Mouse (Mus musculus) left cerebral cortex, postnatal 10 days (tissue): ENCODE data around the gene Cep295. TPM values are rescaled to one million over a fixed set of nuclear protein-coding genes. Genes with fewer than 3 reads are reported as not detected.
"Not testable (repeated sequence)": the region's sequence is repeated elsewhere in the genome, so short reads cannot be mapped to it uniquely, and the experiment has no call there.

Experiments used
- DNase-seq, 2 experiments: peaks; one replicate each; pipeline ENCODE4 v3.0.0; 2021 to 2022; ENCODE audit warnings: low spot score in 2 of 2, mixed read lengths in 1 of 2; ENCODE audit errors: extremely low spot score in 1 of 2
- intact Hi-C: fragments of 180-260 bp; cut with DNase I; formaldehyde crosslinking; loops from one replicate; pipeline ENCODE4 v1.15.1; 2025
- total RNA-seq, 2 experiments: library from RNA; stranded (reverse); gene quantifications; 2 replicates each; pipeline ENCODE4 v1.2.3; 2021

Cep295 gene
- total RNA-seq = 10 to 100 TPM; 27.5 to 30.8 TPM

- DNase-seq = peak; percentile 95 to 98
- intact Hi-C loops = no loop called here
Measured at GRCm38 (mm10) chr9:15357484-15358275, at the start of gene Cep295. Gene Cep295, minus strand, starts transcription at chr9:15357788.

- DNase-seq = no peak
- intact Hi-C loops = no loop called here
Measured at GRCm38 (mm10) chr9:15397591-15397990, 40.0 kb upstream of the Cep295 start.

- intact Hi-C loops = no loop called here
- no peak for DNase-seq
Measured at GRCm38 (mm10) chr9:15395353-15395942, 37.9 kb upstream of the Cep295 start.

GRCm38 (mm10) chr9:15387075-15387643, 29.6 kb upstream of the Cep295 start:
- intact Hi-C loops = no loop called here
- no peak for DNase-seq

GRCm38 (mm10) chr9:15384266-15384665, 26.7 kb upstream of the Cep295 start:
- no peak for DNase-seq
- intact Hi-C loops = no loop called here

- no peak for DNase-seq
- intact Hi-C loops = loop anchor here (2.0 to 10.0 kb wide), 3 partner anchors 126 to 509 kb away; partner anchors contain the start of genes Mtnr1b and Smco4
Measured at GRCm38 (mm10) chr9:15366260-15366659, 8.7 kb upstream of the Cep295 start.

GRCm38 (mm10) chr9:15365856-15366255, 8.3 kb upstream of the Cep295 start:
- DNase-seq = peak in 1 of 2 experiments; percentile 16
- intact Hi-C loops = loop anchor here (2.0 to 10.0 kb wide), 3 partner anchors 126 to 509 kb away; partner anchors contain the start of genes Mtnr1b and Smco4

- DNase-seq = no peak
Measured at GRCm38 (mm10) chr9:15364843-15365242, 7.3 kb upstream of the Cep295 start.

GRCm38 (mm10) chr9:15356916-15357483, 588 bp downstream of the Cep295 start:
- intact Hi-C loops = no loop called here
- DNase-seq = no peak

More at GRCm38 (mm10) chr9:15364843-15365242, 7.3 kb upstream of the Cep295 start:
- intact Hi-C loops = loop anchor here (5.0 to 10.0 kb wide), 2 partner anchors 127 to 510 kb away; partner anchors contain the start of genes Mtnr1b and Smco4

GRCm38 (mm10) chr9:15349925-15350324, 7.7 kb downstream of the Cep295 start:
- DNase-seq = no peak
- intact Hi-C loops = no loop called here

GRCm38 (mm10) chr9:15337776-15338175, 19.8 kb downstream of the Cep295 start:
- DNase-seq = no peak
- intact Hi-C loops = no loop called here

- DNase-seq = no peak
- intact Hi-C loops = no loop called here
Measured at GRCm38 (mm10) chr9:15318170-15318742, 39.3 kb downstream of the Cep295 start.

GRCm38 (mm10) chr9:15317223-15318169, 40.1 kb downstream of the Cep295 start:
- no peak for DNase-seq
- intact Hi-C loops = no loop called here

GRCm38 (mm10) chr9:15316296-15316695, 41.3 kb downstream of the Cep295 start:
- intact Hi-C loops = not testable (repeated sequence)

GRCm38 (mm10) chr9:15314619-15315018, 43.0 kb downstream of the Cep295 start:
- DNase-seq = no peak
- intact Hi-C loops = no loop called here

More at GRCm38 (mm10) chr9:15316296-15316695, 41.3 kb downstream of the Cep295 start:
- DNase-seq = not testable (repeated sequence)

- DNase-seq = no peak
- intact Hi-C loops = no loop called here
Measured at GRCm38 (mm10) chr9:15313633-15314032, 44.0 kb downstream of the Cep295 start.

GRCm38 (mm10) chr9:15312054-15312735, 45.4 kb downstream of the Cep295 start:
- intact Hi-C loops = no loop called here
- no peak for DNase-seq
